Mouse (Mus musculus) forebrain, embryonic 16.5 days (tissue): Measurements from ENCODE around the gene Sorcs2. TPM values are rescaled to one million over a fixed set of nuclear protein-coding genes. Genes with fewer than 3 reads are reported as not detected.
A peak's percentile ranks its signal among the peaks of the same experiment; 100 is the strongest.

Source experiments
- ATAC-seq: fragments of 200-750 bp; cut with Nextera tagmentation; 2 replicates; pipeline ENCODE4 v1.8.0; 2017; ENCODE audit warnings: mild to moderate bottlenecking, moderate library complexity
- H3K27ac ChIP-seq: fragments of 300-500 bp; sonication (generic); 2 replicates; pipeline ENCODE4 v1.5.1; 2014; ENCODE audit warnings: low read length, control low read depth
- H3K27me3 ChIP-seq: fragments of 300-500 bp; sonication (generic); replicated peaks from 2 replicates; pipeline ENCODE4 v1.6.1; 2014; ENCODE audit warnings: low read length; ENCODE audit not compliant: control insufficient read depth, insufficient read depth
- H3K36me3 ChIP-seq: fragments of 300-500 bp; sonication (generic); 2 replicates; pipeline ENCODE4 v1.6.1; 2014; ENCODE audit not compliant: control insufficient read depth, insufficient read depth
- H3K4me1 ChIP-seq: fragments of 300-500 bp; sonication (generic); replicated peaks from 2 replicates; pipeline ENCODE4 v1.6.1; 2014; ENCODE audit warnings: low read length; ENCODE audit not compliant: control insufficient read depth, insufficient read depth
- H3K4me2 ChIP-seq: fragments of 300-500 bp; sonication (generic); 2 replicates; pipeline ENCODE4 v1.6.1; 2014; ENCODE audit warnings: mild to moderate bottlenecking, low read length, control low read depth
- H3K4me3 ChIP-seq: fragments of 300-500 bp; sonication (generic); replicated peaks from 2 replicates; pipeline ENCODE4 v1.5.1; 2014; ENCODE audit warnings: mild to moderate bottlenecking, low read length, control low read depth
- H3K9ac ChIP-seq: fragments of 300-500 bp; sonication (generic); replicated peaks from 2 replicates; pipeline ENCODE4 v1.6.1; 2014; ENCODE audit warnings: low read depth, low read length, control low read depth
- H3K9me3 ChIP-seq: fragments of 300-500 bp; sonication (generic); 2 replicates; pipeline ENCODE4 v1.6.1; 2016; ENCODE audit warnings: low read length; ENCODE audit not compliant: control insufficient read depth
- WGBS: fragments of 180-500 bp; shearing (Covaris S2); extraction: QIAGEN DNeasy Blood & Tissue Kit; methylation state at CpG from one replicate; pipeline ENCODE4 v1.1.7; 2014; 5-methylcytosine and 5-hydroxymethylcytosine counted together
- polyA plus RNA-seq: library from polyadenylated mRNA; unstranded; fragments of >200 nt; fragmentation: Nextera tagmentation; extraction: Ambion mirVana; gene quantifications from 2 replicates; pipeline ENCODE4 v1.2.1, GENCODE M21; 2015

The Sorcs2 gene
- polyA plus RNA-seq, 1 experiment from 2014 or later: 7.0 TPM

DNA sequence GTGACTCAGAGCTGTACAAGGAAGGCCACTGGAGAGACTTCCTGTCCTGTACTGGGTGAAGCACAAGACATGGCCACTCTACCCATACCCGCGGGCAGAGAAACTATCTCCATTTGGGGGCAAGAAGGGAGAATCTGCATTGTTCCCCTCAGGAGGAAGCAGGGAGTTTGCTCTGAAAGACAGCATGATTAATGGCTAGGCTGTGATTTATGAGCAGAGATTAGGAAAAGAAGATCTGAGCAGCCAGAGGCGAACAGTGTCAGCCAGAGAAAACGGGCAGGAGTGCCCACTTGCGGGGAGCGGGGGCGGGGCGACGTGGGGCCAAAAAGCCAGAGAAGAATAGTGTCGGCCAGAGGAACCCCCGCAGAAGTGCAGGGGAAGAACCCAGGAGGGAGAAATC is 29.9 kb upstream of the Sorcs2 start:
- Histone ChIP-seq H3K27ac (no peak overlapping the region), H3K27me3 (no peaks in the 10 kb centered on the region), H3K36me3 (no peaks in the 10 kb centered on the region), H3K4me1 (no peaks in the 10 kb centered on the region; the same call in 1 of the 2 replicates), H3K9ac (no peak overlapping the region), H3K4me2 (no peak overlapping the region), H3K4me3 (no peak overlapping the region), H3K9me3 (no peaks in the 10 kb centered on the region)
- 55% methylated on average over 11 of the region's 11 CpGs for WGBS
- ATAC-seq: no peak

GRCm38 (mm10) chr5:36426404-36426803 is 28.5 kb upstream of the Sorcs2 start:
- Histone ChIP-seq H3K9ac (no peak overlapping the region), H3K4me1 (no peaks in the 10 kb centered on the region; the same call in 1 of the 2 replicates), H3K27me3 (no peaks in the 10 kb centered on the region), H3K36me3 (no peaks in the 10 kb centered on the region), H3K4me3 (no peak overlapping the region), H3K9me3 (no peaks in the 10 kb centered on the region), H3K27ac (no peak overlapping the region), H3K4me2 (no peak overlapping the region)
- no peak for ATAC-seq
- 80% methylated on average over 5 of the region's 5 CpGs for WGBS

DNA sequence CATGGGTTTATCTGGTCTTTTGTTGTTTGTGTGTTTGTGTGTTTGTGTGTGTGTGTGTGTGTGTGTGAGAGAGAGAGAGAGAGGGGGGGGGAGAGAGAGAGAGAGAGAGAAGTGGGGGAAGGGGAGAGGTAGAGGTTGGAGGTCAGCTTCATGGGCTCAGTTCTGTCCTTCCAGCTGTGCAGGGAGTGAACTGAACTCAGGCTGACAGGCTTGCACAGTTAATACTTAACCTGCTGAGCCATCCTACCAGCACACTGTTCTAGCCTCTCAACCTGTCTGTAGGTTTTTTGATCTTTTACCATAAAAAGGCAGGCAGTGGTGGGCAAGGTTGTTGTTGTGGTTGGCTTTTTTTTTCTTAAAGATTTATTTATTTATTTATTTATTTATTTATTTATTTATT is 26.7 kb upstream of the Sorcs2 start:
- Histone ChIP-seq H3K4me3 (no peak overlapping the region), H3K36me3 (no peaks in the 10 kb centered on the region), H3K9ac (no peak overlapping the region), H3K9me3 (no peaks in the 10 kb centered on the region), H3K4me1 (no peaks in the 10 kb centered on the region), H3K27me3 (no peaks in the 10 kb centered on the region), H3K27ac (no peak overlapping the region), H3K4me2 (no peak overlapping the region)
- no peak for ATAC-seq

DNA sequence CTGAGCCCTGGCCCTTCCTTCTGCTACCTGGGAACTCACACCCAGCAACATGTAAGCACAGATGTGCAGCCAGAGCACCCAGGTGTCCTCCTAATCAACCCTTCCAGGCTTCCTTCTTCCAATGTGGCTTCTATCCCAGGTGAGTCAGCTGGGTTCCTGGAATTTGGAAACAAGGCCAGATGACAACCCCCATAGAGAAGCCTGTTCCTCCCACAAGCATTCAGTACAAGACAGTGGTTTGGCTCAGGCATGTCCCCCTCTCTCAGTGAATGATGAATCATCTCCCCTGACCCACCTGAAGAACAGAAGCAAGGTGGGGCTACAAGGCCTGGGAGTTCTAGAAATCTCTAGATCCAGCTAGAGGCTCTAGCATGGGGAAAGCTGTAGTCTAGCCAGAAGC is 24.8 kb upstream of the Sorcs2 start:
- Histone ChIP-seq H3K9me3 (no peaks in the 10 kb centered on the region), H3K4me2 (no peak overlapping the region), H3K27me3 (no peaks in the 10 kb centered on the region), H3K4me1 (no peaks in the 10 kb centered on the region), H3K4me3 (no peak overlapping the region), H3K9ac (no peak overlapping the region), H3K27ac (no peak overlapping the region), H3K36me3 (no peaks in the 10 kb centered on the region)
- no peak for ATAC-seq

GRCm38 (mm10) chr5:36419861-36420260 is 21.9 kb upstream of the Sorcs2 start:
- no peak for ATAC-seq
- no peaks in the 10 kb centered on the region for H3K9me3 ChIP-seq
- 71% methylated on average over 3 of the region's 3 CpGs for WGBS
- H3K9ac ChIP-seq: no peak overlapping the region
- H3K36me3 ChIP-seq: no peaks in the 10 kb centered on the region
- no peaks in the 10 kb centered on the region for H3K4me1 ChIP-seq
- no peak overlapping the region for H3K27ac ChIP-seq
- H3K27me3 ChIP-seq: no peaks in the 10 kb centered on the region
- H3K4me3 ChIP-seq: no peak overlapping the region
- H3K4me2 ChIP-seq: no peak overlapping the region

DNA sequence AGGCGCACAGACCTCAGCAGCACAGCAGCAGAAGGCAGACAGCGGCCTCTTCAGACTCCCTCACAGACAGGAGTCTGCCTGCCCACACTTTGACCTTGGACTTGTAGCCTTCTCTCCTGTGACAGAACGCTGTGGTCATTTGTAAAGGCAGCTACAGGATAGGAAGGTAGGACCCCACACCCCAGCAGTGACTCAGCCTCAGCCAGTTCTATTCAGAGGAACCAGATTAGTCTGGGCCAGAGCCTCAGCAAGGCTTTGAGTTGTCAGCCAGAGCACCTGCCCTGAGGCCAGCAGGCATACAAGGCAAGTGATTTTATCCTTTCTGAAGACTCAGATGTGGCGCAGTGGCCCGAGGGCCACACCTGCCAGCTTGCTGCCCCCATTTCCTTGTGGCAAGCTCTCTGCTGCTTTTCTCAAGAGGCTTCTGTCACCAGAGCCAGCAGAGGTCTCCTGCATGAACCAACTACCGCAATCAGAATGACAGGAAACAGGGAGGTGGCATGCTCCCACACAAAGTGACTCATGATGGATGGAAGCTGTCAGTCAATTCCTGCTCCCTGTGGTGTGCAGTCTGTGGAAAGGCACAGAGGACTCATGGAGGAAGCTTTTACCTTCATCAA is 16.9 kb upstream of the Sorcs2 start:
- no peaks in the 10 kb centered on the region for H3K9me3 ChIP-seq
- H3K4me1 ChIP-seq: no peaks in the 10 kb centered on the region
- ATAC-seq: no peak
- WGBS: 76% methylated on average over 6 of the region's 6 CpGs
- no peak overlapping the region for H3K27ac ChIP-seq
- no peaks in the 10 kb centered on the region for H3K27me3 ChIP-seq
- no peak overlapping the region for H3K9ac ChIP-seq
- H3K4me2 ChIP-seq: no peak overlapping the region
- H3K4me3 ChIP-seq: no peak overlapping the region
- H3K36me3 ChIP-seq: no peaks in the 10 kb centered on the region

DNA sequence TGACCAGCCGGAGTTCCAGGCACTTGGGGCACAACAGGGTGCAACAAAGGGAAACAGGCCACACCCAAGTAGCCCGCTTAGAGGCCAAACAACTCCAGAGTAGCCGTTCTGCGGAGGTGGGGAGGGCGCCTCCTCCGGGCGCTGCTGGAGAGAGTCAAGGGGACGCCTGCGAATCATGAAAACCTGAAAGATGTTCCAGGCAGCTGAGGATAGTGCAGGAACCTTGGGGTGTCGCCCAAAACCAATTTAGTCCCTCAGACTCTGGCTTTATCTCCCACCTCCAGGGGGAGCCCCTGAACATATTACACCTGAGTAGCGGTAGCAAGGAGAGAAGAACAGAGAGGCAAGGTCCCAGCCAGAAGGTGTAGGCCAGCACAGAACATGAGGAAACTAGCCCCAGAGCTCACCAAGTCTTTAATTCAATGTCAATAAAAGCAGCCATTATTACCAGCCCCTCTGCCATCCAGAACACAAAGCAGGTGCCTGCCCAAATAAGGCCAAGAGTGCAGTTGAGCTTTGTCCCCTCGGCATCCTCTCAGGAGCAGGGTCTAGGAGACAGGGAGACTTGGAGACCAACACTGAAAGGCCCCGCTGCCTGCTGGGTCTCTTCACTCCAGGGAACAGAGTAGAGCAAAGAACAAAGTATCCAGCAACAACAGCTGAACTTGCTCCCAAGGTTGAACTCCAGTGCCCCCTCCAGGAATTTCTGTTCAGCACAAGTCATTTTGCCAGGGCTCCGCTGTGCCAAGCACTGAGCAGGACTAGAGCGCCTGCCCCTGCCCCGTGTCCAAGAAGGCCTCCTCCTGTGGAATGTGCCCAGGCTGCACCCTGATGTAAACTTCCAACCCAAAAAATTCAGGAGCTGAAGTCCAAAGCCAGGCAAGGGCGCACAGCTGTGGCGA is 775 bp upstream of the Sorcs2 start:
- WGBS: 5% methylated on average over 18 of the region's 18 CpGs
- H3K27me3 ChIP-seq: peaks cover 4% of the 10 kb centered on the region; the same call in 1 of the 2 replicates
- H3K36me3 ChIP-seq: no peaks in the 10 kb centered on the region
- H3K4me2 ChIP-seq: no peak overlapping the region
- 0 out of 2 replicates have a peak, but pooled peaks have one; percentile 2 for ATAC-seq
- no peaks in the 10 kb centered on the region for H3K9me3 ChIP-seq
- H3K9ac ChIP-seq: no peak overlapping the region
- no peak overlapping the region for H3K4me3 ChIP-seq
- no peak overlapping the region for H3K27ac ChIP-seq
- peaks cover 24% of the 10 kb centered on the region for H3K4me1 ChIP-seq

- H3K9me3 ChIP-seq: no peaks in the 10 kb centered on the region
- H3K4me3 ChIP-seq: peak overlapping the region; percentile 76
- WGBS: 0% methylated on average over 35 of the region's 36 CpGs
- peak; percentile 41; the same call in 1 of the 2 replicates for ATAC-seq
- H3K36me3 ChIP-seq: no peaks in the 10 kb centered on the region
- H3K27me3 ChIP-seq: peaks cover 4% of the 10 kb centered on the region; the same call in 1 of the 2 replicates
- H3K9ac ChIP-seq: peak overlapping the region; percentile 90
- H3K4me1 ChIP-seq: peaks cover 24% of the 10 kb centered on the region
- H3K27ac ChIP-seq: no peak overlapping the region
- peak overlapping the region; percentile 91 for H3K4me2 ChIP-seq
These were observed 567 bp downstream of the Sorcs2 start for GRCm38 (mm10) chr5:36397384-36397759.

GRCm38 (mm10) chr5:36396491-36397383 is 1.2 kb downstream of the Sorcs2 start:
- 6% methylated on average over 18 of the region's 18 CpGs for WGBS
- H3K4me2 ChIP-seq: peak overlapping the region; percentile 91

More at GRCm38 (mm10) chr5:36396491-36397383, 1.2 kb downstream of the Sorcs2 start:
- Histone ChIP-seq H3K27ac (no peak overlapping the region), H3K9me3 (no peaks in the 10 kb centered on the region), H3K27me3 (peaks cover 4% of the 10 kb centered on the region; the same call in 1 of the 2 replicates), H3K4me3 (peak overlapping the region; percentile 76), H3K4me1 (peaks cover 24% of the 10 kb centered on the region), H3K36me3 (no peaks in the 10 kb centered on the region), H3K9ac (peak overlapping the region; percentile 90)
- no peak for ATAC-seq
